Mouse (Mus musculus): Measurements from ENCODE around the gene Gm49383.
"Not testable (repeated sequence)": the region's sequence is repeated elsewhere in the genome, so short reads cannot be mapped to it uniquely, and the experiment has no call there.

The Gm49383 gene

GRCm38 (mm10) chr12:69163586-69163985 is 33.3 kb downstream of the Gm49383 start:
- DNase-seq, result not testable (repeated sequence)

GRCm38 (mm10) chr12:69160677-69161076 is 36.2 kb downstream of the Gm49383 start:
- DNase-seq, result not testable (repeated sequence)

DNA sequence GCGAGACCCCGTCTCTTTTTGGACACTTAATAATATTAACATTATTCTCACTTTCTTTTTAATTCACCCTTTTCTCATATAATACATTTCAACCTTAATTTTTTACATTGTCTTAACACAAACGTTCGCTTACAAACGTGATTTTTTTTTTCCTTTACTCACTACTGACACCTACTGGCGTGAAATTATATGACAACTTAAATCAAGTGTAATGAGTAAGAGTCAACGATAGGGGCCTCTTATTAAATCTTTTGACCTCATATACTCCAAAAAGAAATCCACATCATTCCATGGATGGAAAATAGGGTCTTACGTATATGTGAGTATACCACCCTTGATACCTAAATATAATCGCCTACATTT is 37.3 kb downstream of the Gm49383 start:
- peak; percentile 75 for DNase-seq

GRCm38 (mm10) chr12:69158765-69159577 is 37.9 kb downstream of the Gm49383 start, which contains the start of gene Rps29:
TSS of gene Rps29 (minus strand) at chr12:69159186.
- DNase-seq, result peak; percentile 99

DNA sequence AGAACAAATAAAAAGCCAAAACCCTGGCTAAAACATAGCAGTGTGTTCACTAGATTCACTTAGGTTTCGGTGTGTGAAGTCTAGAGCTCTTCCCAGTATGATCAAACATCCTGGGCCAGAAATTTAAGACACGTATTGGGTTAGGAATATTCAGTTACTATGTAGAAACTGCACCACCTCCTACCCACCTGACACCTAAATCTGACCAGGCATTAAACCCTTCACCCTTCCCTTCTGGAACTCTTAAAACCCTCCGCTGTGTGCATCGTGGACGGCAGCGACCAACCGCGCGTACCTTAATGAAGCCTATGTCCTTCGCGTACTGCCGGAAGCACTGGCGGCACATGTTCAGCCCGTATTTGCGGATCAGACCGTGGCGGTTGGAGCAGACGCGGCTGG is 38.5 kb downstream of the Gm49383 start:
- no peak for DNase-seq

GRCm38 (mm10) chr12:69157107-69157506 is 39.8 kb downstream of the Gm49383 start:
- no peak for DNase-seq

DNA sequence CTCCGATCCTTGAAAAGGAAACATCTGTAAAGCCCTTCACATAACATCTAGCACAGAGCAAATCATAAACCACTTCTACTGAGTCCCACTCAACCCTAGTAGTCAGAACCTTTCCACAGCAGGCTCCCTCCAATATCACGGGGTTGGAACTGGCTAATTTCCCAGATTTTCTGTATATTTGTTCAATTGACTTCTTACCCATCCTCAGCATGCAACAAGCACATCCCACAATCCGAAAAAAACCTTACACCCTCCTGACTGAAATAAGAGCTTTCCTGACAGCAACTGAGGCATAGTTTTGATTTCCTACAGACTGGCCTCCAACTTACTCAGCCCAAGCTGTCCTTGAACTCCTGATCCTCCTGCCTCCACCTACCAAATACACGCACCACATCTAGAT is 40.5 kb downstream of the Gm49383 start:
- no peak for DNase-seq

DNA sequence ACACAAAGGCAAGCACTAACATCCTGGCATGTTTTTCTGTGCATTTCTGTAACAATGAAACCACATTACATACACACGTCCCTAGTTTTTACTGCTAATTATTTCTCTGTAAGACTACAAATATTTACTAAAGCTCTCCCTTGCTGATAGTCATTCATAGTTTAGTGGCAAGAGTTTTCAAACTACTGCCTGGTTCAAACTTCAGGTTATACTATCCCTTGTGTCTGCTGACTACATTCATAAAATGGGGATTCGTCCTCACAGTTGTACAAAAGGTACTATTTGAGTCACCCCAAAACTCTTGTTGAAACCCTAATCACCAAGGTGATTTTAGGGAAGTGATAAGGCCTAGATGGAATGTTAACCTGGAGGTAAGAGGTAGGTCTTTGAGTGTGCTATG is 41.0 kb downstream of the Gm49383 start:
- no peak for DNase-seq

DNA sequence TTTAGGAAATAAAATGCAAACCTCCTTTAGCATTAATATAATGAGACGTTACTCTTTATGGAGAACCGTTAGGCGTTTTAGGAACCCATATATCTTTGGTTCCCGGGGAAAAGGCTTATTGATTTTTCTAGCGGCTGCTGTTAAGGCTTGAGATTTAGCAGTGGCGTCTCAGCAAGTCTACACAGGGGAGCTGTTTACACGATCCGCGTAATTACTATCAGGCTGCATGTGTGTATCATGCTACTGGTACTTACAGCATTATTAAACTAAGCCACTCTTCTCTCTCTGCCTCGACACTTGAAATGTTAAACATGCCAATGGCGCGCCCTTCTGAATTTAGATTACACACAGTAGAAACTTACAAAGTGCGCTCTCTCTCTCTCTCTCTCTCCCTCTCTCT is 46.9 kb downstream of the Gm49383 start:
- no peak for DNase-seq

- no peak for DNase-seq
These were observed 49.7 kb downstream of the Gm49383 start for GRCm38 (mm10) chr12:69147166-69147735.

- no peak for DNase-seq
These were observed 53.4 kb downstream of the Gm49383 start for GRCm38 (mm10) chr12:69143460-69143859.

DNA sequence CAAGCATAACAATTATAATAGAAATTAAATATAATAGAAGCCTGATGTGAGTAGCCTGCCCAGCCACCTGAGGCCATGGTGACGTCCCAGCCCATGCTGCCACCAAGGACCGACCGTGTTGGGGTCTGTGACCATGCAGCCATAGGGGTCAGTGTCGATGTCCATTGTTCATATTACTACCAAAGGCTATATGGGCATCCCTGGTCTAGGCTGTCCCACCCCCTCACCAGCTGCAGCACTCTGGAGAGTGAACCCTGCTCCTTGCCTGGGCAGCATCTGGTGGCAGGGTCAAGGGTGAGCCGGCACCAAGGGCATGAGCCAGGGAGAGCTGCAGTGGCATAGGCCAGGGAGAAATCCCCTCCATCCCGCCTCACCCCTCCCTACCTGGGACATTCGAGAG is 57.1 kb downstream of the Gm49383 start:
- no peak for DNase-seq

DNA sequence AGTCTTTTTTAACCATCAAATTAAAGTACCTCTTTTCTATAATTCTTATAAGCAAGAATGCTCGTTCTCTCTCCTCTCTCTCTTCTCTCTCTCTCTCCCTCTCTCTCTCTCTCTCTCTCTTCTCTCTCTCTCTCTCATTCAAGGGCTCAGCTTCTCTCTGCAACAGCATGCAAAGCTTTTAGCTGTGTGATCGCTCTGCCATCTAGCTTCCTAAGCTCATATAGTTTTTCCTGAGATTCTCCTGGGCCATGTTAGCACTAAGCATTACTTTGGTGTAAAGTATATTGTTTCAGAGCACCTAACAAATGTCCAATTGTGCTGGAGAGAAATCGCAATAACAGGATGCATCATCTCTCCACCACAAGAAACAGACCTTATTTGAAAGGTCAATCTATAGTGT is 57.7 kb downstream of the Gm49383 start:
- DNase-seq, result no peak
